Mouse (Mus musculus) heart, adult 18-20 months (tissue): ENCODE results near the gene Ccdc9. TPM values are rescaled to one million over a fixed set of nuclear protein-coding genes. Genes with fewer than 3 reads are reported as not detected.

Experiments
- total RNA-seq, 2 experiments: library from RNA; stranded (reverse); gene quantifications; 2 replicates each; pipeline ENCODE4 v1.2.3; 2021

Ccdc9 gene
- total RNA-seq, 2 experiments from 2014 or later, result 26.3 to 29.6 TPM

Other genes starting within 250 kb of the Ccdc9 start
- gene Bicra, start 238.9 kb downstream of the Ccdc9 start, total RNA-seq, result 1 to 10 TPM; 4.2 to 5.9 TPM
- not detected for gene Zfp541, start 225.0 kb downstream of the Ccdc9 start, total RNA-seq
- gene Napa, start 188.3 kb downstream of the Ccdc9 start, total RNA-seq, result 10 to 100 TPM; 88.7 to 99.1 TPM
- 10 to 100 TPM; 19.0 to 21.0 TPM for gene Kptn, start 166.9 kb downstream of the Ccdc9 start, total RNA-seq
- gene Slc8a2, start 157.0 kb downstream of the Ccdc9 start, total RNA-seq, result under 1 TPM; 0.72 to 0.85 TPM
- gene Meis3, start 111.7 kb downstream of the Ccdc9 start, total RNA-seq, result 1 to 10 TPM; 4.8 to 6.1 TPM
- 1 to 10 TPM; 8.4 to 8.6 TPM for gene Dhx34, start 64.8 kb downstream of the Ccdc9 start, total RNA-seq
- gene C5ar2, start 42.6 kb downstream of the Ccdc9 start, total RNA-seq, result 1 to 10 TPM; 1.2 to 1.7 TPM
- 1 to 10 TPM; 4.4 to 7.5 TPM for gene C5ar1, start 27.3 kb downstream of the Ccdc9 start, total RNA-seq
- gene Inafm1, start 13.2 kb downstream of the Ccdc9 start, total RNA-seq, result 10 to 100 TPM; 15.3 to 16.2 TPM
- 1 to 10 TPM; 3.8 to 5.6 TPM for gene Bbc3, start 21.6 kb upstream of the Ccdc9 start, total RNA-seq
- gene Sae1, start 101.0 kb upstream of the Ccdc9 start, total RNA-seq, result 10 to 100 TPM; 37.3 to 40.6 TPM
- 10 to 100 TPM; 25.4 to 34.5 TPM for gene Zc3h4, start 114.1 kb upstream of the Ccdc9 start, total RNA-seq
- gene Tmem160, start 166.0 kb upstream of the Ccdc9 start, total RNA-seq, result 100 to 1,000 TPM in 1 of 2 experiments, 10 to 100 TPM in 1; 87.4 to 101 TPM
- gene Npas1, start 190.9 kb upstream of the Ccdc9 start, total RNA-seq, result not detected